Mouse (Mus musculus): ENCODE data around the gene Bcat2. TPM values are rescaled to one million over a fixed set of nuclear protein-coding genes. Genes with fewer than 3 reads are reported as not detected.

Bcat2 gene
- 27.9 TPM for polyA plus RNA-seq (2015; fragmentation: Illumina TruSeq; extraction: RNeasy Lipid Tissue Mini Kit (QIAGEN cat#74804); ENCODE audit: insufficient read depth, low replicate concordance)

DNA sequence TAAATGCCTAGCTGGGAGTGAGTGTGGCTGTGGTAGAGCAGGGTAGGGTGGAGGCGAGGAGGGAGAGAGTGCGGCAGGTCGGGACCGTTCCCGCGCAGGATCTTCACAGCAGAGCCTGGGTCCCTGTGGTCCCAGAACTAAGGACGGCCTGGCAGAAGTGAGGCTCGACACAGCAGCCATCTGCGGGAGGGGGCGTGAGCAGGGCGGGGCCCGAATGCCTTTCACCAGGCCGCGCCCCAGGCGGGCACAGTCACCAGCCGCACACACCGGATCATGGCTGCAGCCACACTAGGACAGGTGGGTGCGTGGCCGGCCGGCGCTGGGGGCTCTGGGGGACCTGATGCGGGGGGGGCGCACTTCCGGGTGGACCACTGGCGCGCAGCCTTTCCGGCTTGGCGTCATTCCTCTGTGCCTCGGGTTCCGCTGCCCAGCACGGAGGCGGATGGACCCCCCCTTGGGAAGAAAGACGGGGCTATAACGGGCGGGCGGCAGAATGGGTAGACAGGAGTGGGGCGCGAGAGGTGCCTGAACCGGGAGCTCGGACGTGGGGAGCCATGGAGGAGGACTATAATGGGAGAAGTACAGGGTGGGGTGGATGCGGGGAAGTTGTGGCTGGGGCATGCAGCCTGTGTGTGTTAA lies at the start of gene Bcat2:
Gene Bcat2 (plus strand): TSS at position 51 of the 639 bp plus-strand sequence.

DNA sequence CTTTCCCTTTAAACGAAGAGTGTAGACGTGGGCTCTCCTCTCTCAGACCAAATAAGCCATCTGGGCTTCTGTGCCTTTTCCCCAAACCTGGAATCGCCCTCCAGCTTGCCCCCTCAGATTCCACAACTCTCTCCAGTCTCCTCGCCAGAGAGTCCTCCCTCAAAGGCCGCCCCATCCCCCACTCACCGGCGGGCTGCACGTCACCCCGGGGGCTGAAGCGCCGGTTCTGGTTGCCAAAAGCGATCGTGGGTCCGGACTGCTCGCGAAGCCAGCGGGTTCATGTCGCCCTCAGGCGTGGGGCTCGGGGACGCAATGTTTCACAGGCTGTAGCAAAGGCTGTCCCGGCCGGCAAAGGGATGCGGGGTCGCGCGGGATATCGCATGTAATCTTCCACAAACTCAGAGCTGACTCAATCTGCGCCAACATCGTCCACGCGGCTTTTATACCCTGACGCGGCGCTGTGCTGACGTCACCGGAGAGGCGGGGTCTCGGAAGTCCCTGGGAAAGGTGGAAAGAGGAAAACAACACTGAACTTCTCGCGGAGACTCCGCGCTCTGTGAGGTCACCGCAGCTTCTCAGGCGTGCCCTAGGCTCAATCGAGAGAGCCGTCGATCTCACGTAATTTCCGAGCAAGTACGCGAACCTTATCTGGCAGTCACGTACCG lies 44.0 kb upstream of the Bcat2 start, which contains the start of the genes Ppp1r15a and Plekha4:
Gene Ppp1r15a (minus strand): TSS at position 460 of the 665 bp plus-strand sequence.
Gene Plekha4 (plus strand): TSS at position 522 of the 665 bp plus-strand sequence.

DNA sequence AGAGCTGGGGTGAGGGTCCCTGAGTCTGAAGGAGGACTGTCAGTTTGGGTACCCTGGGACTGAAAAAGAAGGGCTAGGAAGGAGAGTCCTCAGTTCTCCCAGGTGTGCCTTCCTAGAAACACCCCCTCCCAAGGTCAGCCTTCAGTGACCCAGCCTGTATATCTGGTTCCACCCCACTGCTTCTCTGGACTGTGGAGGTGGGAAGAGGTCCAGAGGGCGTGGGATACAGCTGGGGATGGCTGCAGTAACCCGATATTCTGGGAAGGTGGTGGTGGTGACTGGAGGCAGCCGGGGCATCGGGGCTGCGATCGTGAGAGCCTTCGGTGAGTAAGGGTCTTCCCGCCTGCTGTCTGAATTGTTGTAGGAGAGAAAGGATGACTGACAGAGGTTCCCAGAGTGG lies 15.2 kb upstream of the Bcat2 start, which contains the start of gene Hsd17b14:
Gene Hsd17b14 (plus strand): TSS at position 150 of the 400 bp plus-strand sequence.

DNA sequence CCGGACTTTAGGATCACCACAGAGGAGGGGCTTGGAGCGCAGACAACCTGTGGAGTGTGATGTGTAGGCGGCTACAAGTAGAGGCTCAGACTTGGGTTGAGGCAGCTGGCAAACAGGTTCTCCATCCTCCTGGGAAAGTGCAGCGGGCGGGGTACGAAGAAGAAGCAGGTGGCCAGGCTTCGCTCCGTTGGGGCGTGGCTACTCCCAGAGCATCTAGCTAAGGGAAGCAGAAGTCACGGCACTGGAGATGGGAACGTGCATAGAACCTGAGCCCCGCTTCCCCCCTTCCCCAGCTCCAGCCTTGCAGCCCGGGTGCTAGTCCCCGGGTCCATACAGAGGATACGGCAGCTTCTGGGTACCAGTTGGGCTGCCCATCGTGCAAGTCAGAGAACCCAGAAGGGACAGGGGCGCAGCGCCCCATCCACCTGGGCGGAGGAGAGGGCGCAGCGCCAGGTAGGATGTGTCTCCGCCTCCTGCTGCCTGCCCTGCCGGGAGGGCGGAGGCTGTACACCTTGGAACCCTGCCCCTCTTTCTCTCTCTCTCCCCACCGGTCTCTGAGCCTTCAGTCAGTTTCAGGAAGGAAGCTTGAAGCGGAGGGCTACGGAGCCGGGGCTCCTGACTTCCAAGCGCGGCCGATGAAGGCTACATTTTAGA lies 47.2 kb downstream of the Bcat2 start, which contains the start of gene Fut1:
Gene Fut1 (plus strand): TSS at position 248 of the 654 bp plus-strand sequence.

DNA sequence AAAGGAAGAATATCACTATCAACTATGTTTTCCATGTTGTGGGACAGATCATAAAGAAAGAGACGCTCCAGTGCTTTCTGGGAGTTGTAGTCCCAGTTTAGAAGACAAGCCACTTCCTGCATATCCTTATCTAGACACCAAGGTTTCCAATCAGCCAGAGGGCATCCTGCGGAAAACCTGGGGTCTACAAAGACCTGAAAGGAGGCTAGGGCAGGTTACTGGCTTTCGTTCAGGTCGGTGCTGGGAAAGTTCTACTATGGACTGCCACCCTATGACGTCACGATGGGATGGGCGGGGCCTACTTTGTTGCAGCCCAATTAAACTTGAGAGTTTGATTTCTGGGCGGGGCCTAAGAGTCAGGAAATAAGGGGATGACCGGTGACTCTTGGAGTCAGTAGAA lies 51.5 kb downstream of the Bcat2 start, which contains the start of gene Izumo1:
Gene Izumo1 (plus strand): TSS at position 369 of the 400 bp plus-strand sequence.

DNA sequence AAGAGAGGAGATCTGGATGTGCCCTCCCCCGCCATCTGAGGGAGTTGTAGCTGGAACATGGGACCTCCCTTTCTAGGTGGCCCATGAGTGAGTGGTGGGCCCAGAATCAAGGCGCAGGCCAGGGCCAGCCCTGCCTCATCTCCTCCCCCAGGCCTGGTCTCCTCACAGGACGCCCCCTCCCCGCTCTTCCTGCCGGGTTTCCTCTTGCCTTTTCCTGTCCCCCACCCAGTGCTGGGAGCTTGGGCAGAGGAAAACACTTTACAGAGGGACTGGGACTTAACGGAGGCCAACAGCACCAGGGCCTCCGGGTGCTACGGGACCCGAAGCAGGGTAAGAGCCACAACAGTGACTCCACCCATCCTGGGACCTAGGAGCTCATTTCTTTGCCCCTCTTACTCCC lies 57.3 kb downstream of the Bcat2 start, which contains the start of gene Rasip1:
Gene Rasip1 (plus strand): TSS at position 228 of the 400 bp plus-strand sequence.

Other genes with a start within 250 kb of the Bcat2 start
- gene Trpm4, start 236.4 kb upstream of the Bcat2 start, polyA plus RNA-seq (2015; fragmentation: Illumina TruSeq; extraction: RNeasy Lipid Tissue Mini Kit (QIAGEN cat#74804); ENCODE audit: insufficient read depth, low replicate concordance) = 3.5 TPM
- 0.15 TPM for gene Hrc, start 234.9 kb upstream of the Bcat2 start, polyA plus RNA-seq (2015; fragmentation: Illumina TruSeq; extraction: RNeasy Lipid Tissue Mini Kit (QIAGEN cat#74804); ENCODE audit: insufficient read depth, low replicate concordance)
- gene Ppfia3, start 203.1 kb upstream of the Bcat2 start, polyA plus RNA-seq (2015; fragmentation: Illumina TruSeq; extraction: RNeasy Lipid Tissue Mini Kit (QIAGEN cat#74804); ENCODE audit: insufficient read depth, low replicate concordance) = 0.10 TPM
- gene Lin7b, start 199.6 kb upstream of the Bcat2 start, polyA plus RNA-seq (2015; fragmentation: Illumina TruSeq; extraction: RNeasy Lipid Tissue Mini Kit (QIAGEN cat#74804); ENCODE audit: insufficient read depth, low replicate concordance) = not detected
- 639 TPM for gene Snrnp70, start 174.4 kb upstream of the Bcat2 start, polyA plus RNA-seq (2015; fragmentation: Illumina TruSeq; extraction: RNeasy Lipid Tissue Mini Kit (QIAGEN cat#74804); ENCODE audit: insufficient read depth, low replicate concordance)
- not detected for gene Kcna7, start 164.5 kb upstream of the Bcat2 start, polyA plus RNA-seq (2015; fragmentation: Illumina TruSeq; extraction: RNeasy Lipid Tissue Mini Kit (QIAGEN cat#74804); ENCODE audit: insufficient read depth, low replicate concordance)
- gene Ntf5, start 156.5 kb upstream of the Bcat2 start, polyA plus RNA-seq (2015; fragmentation: Illumina TruSeq; extraction: RNeasy Lipid Tissue Mini Kit (QIAGEN cat#74804); ENCODE audit: insufficient read depth, low replicate concordance) = not detected
- gene Lhb, start 149.3 kb upstream of the Bcat2 start, polyA plus RNA-seq (2015; fragmentation: Illumina TruSeq; extraction: RNeasy Lipid Tissue Mini Kit (QIAGEN cat#74804); ENCODE audit: insufficient read depth, low replicate concordance) = not detected
- 7.5 TPM for gene Gys1, start 135.3 kb upstream of the Bcat2 start, polyA plus RNA-seq (2015; fragmentation: Illumina TruSeq; extraction: RNeasy Lipid Tissue Mini Kit (QIAGEN cat#74804); ENCODE audit: insufficient read depth, low replicate concordance)
- gene Ruvbl2, start 132.1 kb upstream of the Bcat2 start, polyA plus RNA-seq (2015; fragmentation: Illumina TruSeq; extraction: RNeasy Lipid Tissue Mini Kit (QIAGEN cat#74804); ENCODE audit: insufficient read depth, low replicate concordance) = 12.1 TPM
- 761 TPM for gene Ftl1, start 110.3 kb upstream of the Bcat2 start, polyA plus RNA-seq (2015; fragmentation: Illumina TruSeq; extraction: RNeasy Lipid Tissue Mini Kit (QIAGEN cat#74804); ENCODE audit: insufficient read depth, low replicate concordance)
- gene Bax, start 103.3 kb upstream of the Bcat2 start, polyA plus RNA-seq (2015; fragmentation: Illumina TruSeq; extraction: RNeasy Lipid Tissue Mini Kit (QIAGEN cat#74804); ENCODE audit: insufficient read depth, low replicate concordance) = 41.1 TPM
- 0.11 TPM for gene Tulp2, start 88.3 kb upstream of the Bcat2 start, polyA plus RNA-seq (2015; fragmentation: Illumina TruSeq; extraction: RNeasy Lipid Tissue Mini Kit (QIAGEN cat#74804); ENCODE audit: insufficient read depth, low replicate concordance)
- not detected for gene Gm45808, start 83.3 kb upstream of the Bcat2 start, polyA plus RNA-seq (2015; fragmentation: Illumina TruSeq; extraction: RNeasy Lipid Tissue Mini Kit (QIAGEN cat#74804); ENCODE audit: insufficient read depth, low replicate concordance)
- 6.0 TPM for gene Dhdh, start 81.3 kb upstream of the Bcat2 start, polyA plus RNA-seq (2015; fragmentation: Illumina TruSeq; extraction: RNeasy Lipid Tissue Mini Kit (QIAGEN cat#74804); ENCODE audit: insufficient read depth, low replicate concordance)
- 82.9 TPM for gene Nucb1, start 59.7 kb upstream of the Bcat2 start, polyA plus RNA-seq (2015; fragmentation: Illumina TruSeq; extraction: RNeasy Lipid Tissue Mini Kit (QIAGEN cat#74804); ENCODE audit: insufficient read depth, low replicate concordance)
- 28.5 TPM for gene Ppp1r15a, start 43.9 kb upstream of the Bcat2 start, polyA plus RNA-seq (2015; fragmentation: Illumina TruSeq; extraction: RNeasy Lipid Tissue Mini Kit (QIAGEN cat#74804); ENCODE audit: insufficient read depth, low replicate concordance)
- 3.0 TPM for gene Plekha4, start 43.8 kb upstream of the Bcat2 start, polyA plus RNA-seq (2015; fragmentation: Illumina TruSeq; extraction: RNeasy Lipid Tissue Mini Kit (QIAGEN cat#74804); ENCODE audit: insufficient read depth, low replicate concordance)
- gene Hsd17b14, start 15.3 kb upstream of the Bcat2 start, polyA plus RNA-seq (2015; fragmentation: Illumina TruSeq; extraction: RNeasy Lipid Tissue Mini Kit (QIAGEN cat#74804); ENCODE audit: insufficient read depth, low replicate concordance) = 0.86 TPM
- not detected for gene Fgf21, start 45.3 kb downstream of the Bcat2 start, polyA plus RNA-seq (2015; fragmentation: Illumina TruSeq; extraction: RNeasy Lipid Tissue Mini Kit (QIAGEN cat#74804); ENCODE audit: insufficient read depth, low replicate concordance)
- gene Fut1, start 47.1 kb downstream of the Bcat2 start, polyA plus RNA-seq (2015; fragmentation: Illumina TruSeq; extraction: RNeasy Lipid Tissue Mini Kit (QIAGEN cat#74804); ENCODE audit: insufficient read depth, low replicate concordance) = 0.51 TPM
- gene Izumo1, start 51.7 kb downstream of the Bcat2 start, polyA plus RNA-seq (2015; fragmentation: Illumina TruSeq; extraction: RNeasy Lipid Tissue Mini Kit (QIAGEN cat#74804); ENCODE audit: insufficient read depth, low replicate concordance) = 0.46 TPM
- gene Rasip1, start 57.3 kb downstream of the Bcat2 start, polyA plus RNA-seq (2015; fragmentation: Illumina TruSeq; extraction: RNeasy Lipid Tissue Mini Kit (QIAGEN cat#74804); ENCODE audit: insufficient read depth, low replicate concordance) = 2.6 TPM
- gene Mamstr, start 69.8 kb downstream of the Bcat2 start, polyA plus RNA-seq (2015; fragmentation: Illumina TruSeq; extraction: RNeasy Lipid Tissue Mini Kit (QIAGEN cat#74804); ENCODE audit: insufficient read depth, low replicate concordance) = 1.0 TPM
- gene Fut2, start 96.2 kb downstream of the Bcat2 start, polyA plus RNA-seq (2015; fragmentation: Illumina TruSeq; extraction: RNeasy Lipid Tissue Mini Kit (QIAGEN cat#74804); ENCODE audit: insufficient read depth, low replicate concordance) = not detected
- not detected for gene Ntn5, start 113.9 kb downstream of the Bcat2 start, polyA plus RNA-seq (2015; fragmentation: Illumina TruSeq; extraction: RNeasy Lipid Tissue Mini Kit (QIAGEN cat#74804); ENCODE audit: insufficient read depth, low replicate concordance)
- gene Sec1, start 124.2 kb downstream of the Bcat2 start, polyA plus RNA-seq (2015; fragmentation: Illumina TruSeq; extraction: RNeasy Lipid Tissue Mini Kit (QIAGEN cat#74804); ENCODE audit: insufficient read depth, low replicate concordance) = 0.12 TPM
- 0.83 TPM for gene Car11, start 129.7 kb downstream of the Bcat2 start, polyA plus RNA-seq (2015; fragmentation: Illumina TruSeq; extraction: RNeasy Lipid Tissue Mini Kit (QIAGEN cat#74804); ENCODE audit: insufficient read depth, low replicate concordance)
- 14.8 TPM for gene Dbp, start 134.9 kb downstream of the Bcat2 start, polyA plus RNA-seq (2015; fragmentation: Illumina TruSeq; extraction: RNeasy Lipid Tissue Mini Kit (QIAGEN cat#74804); ENCODE audit: insufficient read depth, low replicate concordance)
- gene Rpl18, start 145.3 kb downstream of the Bcat2 start, polyA plus RNA-seq (2015; fragmentation: Illumina TruSeq; extraction: RNeasy Lipid Tissue Mini Kit (QIAGEN cat#74804); ENCODE audit: insufficient read depth, low replicate concordance) = 565 TPM
- 5.7 TPM for gene Sphk2, start 147.8 kb downstream of the Bcat2 start, polyA plus RNA-seq (2015; fragmentation: Illumina TruSeq; extraction: RNeasy Lipid Tissue Mini Kit (QIAGEN cat#74804); ENCODE audit: insufficient read depth, low replicate concordance)
- gene Fam83e, start 151.1 kb downstream of the Bcat2 start, polyA plus RNA-seq (2015; fragmentation: Illumina TruSeq; extraction: RNeasy Lipid Tissue Mini Kit (QIAGEN cat#74804); ENCODE audit: insufficient read depth, low replicate concordance) = 0.17 TPM
- not detected for gene Spaca4, start 155.7 kb downstream of the Bcat2 start, polyA plus RNA-seq (2015; fragmentation: Illumina TruSeq; extraction: RNeasy Lipid Tissue Mini Kit (QIAGEN cat#74804); ENCODE audit: insufficient read depth, low replicate concordance)
- not detected for gene Lmtk3, start 213.6 kb downstream of the Bcat2 start, polyA plus RNA-seq (2015; fragmentation: Illumina TruSeq; extraction: RNeasy Lipid Tissue Mini Kit (QIAGEN cat#74804); ENCODE audit: insufficient read depth, low replicate concordance)
- gene Sult2b1, start 214.5 kb downstream of the Bcat2 start, polyA plus RNA-seq (2015; fragmentation: Illumina TruSeq; extraction: RNeasy Lipid Tissue Mini Kit (QIAGEN cat#74804); ENCODE audit: insufficient read depth, low replicate concordance) = 0.25 TPM
- gene Cyth2, start 244.4 kb downstream of the Bcat2 start, polyA plus RNA-seq (2015; fragmentation: Illumina TruSeq; extraction: RNeasy Lipid Tissue Mini Kit (QIAGEN cat#74804); ENCODE audit: insufficient read depth, low replicate concordance) = 52.5 TPM

Measured in spleen, adult 10 weeks (tissue).